Mouse (Mus musculus) G1E (cell line): ENCODE measurements at regions not wholly inside any gene's neighbourhood (a gene's known extent, or its start where the extent isn't known, plus 50 kb on each side); places are given as distances from the start of the nearest gene placed in this dataset.
A peak's percentile ranks its signal among the peaks of the same experiment; 100 is the strongest.

Source experiments
- ATAC-seq: 2 replicates; pipeline ENCODE4 v1.8.0; 2016; ENCODE audit warnings: mild to moderate bottlenecking; ENCODE audit not compliant: insufficient number of reproducible peaks, poor library complexity, low FRiP score, severe bottlenecking; ENCODE audit errors: extremely low read depth
- DNase-seq: peaks from one replicate; pipeline ENCODE4 v3.0.0; 2012; ENCODE audit warnings: low spot score
- H3K27me3 ChIP-seq: 2 replicates; pipeline ENCODE4 v1.6.1; 2012; ENCODE audit warnings: mild to moderate bottlenecking, low read length, inconsistent platforms; ENCODE audit not compliant: insufficient read depth
- H3K36me3 ChIP-seq: replicated peaks from 2 replicates; pipeline ENCODE3; 2012; ENCODE audit warnings: mild to moderate bottlenecking, inconsistent platforms
- H3K4me1 ChIP-seq: 2 replicates; pipeline ENCODE4 v1.6.1; 2012; ENCODE audit warnings: low read depth, low read length, inconsistent platforms, mixed read lengths; ENCODE audit not compliant: insufficient read depth
- H3K4me3 ChIP-seq: 2 replicates; pipeline ENCODE4 v1.5.1; 2012; ENCODE audit warnings: low read depth, mild to moderate bottlenecking, inconsistent platforms, low read length, moderate library complexity, mixed read lengths
- H3K9me3 ChIP-seq: replicated peaks from 2 replicates; pipeline ENCODE4 v1.6.1; 2012; ENCODE audit warnings: inconsistent platforms
- CTCF ChIP-seq: IDR thresholded peaks from 2 replicates; pipeline ENCODE4 v1.5.1; 2012; ENCODE audit warnings: low read depth, low read length, inconsistent platforms, mixed read lengths
- GATA1 ChIP-seq: IDR thresholded peaks from 2 replicates; pipeline ENCODE4 v1.6.1; 2012; ENCODE audit warnings: borderline replicate concordance, low read length, inconsistent platforms, mixed read lengths
- GATA2 ChIP-seq: IDR thresholded peaks from 2 replicates; pipeline ENCODE4 v1.6.1; 2012; ENCODE audit warnings: low read depth, low read length, inconsistent platforms, borderline replicate concordance
- POLR2AphosphoS5 ChIP-seq: IDR thresholded peaks from 2 replicates; pipeline ENCODE4 v1.6.1; 2012; ENCODE audit warnings: low read depth, low read length, inconsistent platforms; ENCODE audit not compliant: insufficient replicate concordance
- TAL1 ChIP-seq: conservative IDR thresholded peaks from 2 replicates; pipeline ENCODE4 v1.6.1; 2012; ENCODE audit warnings: low read depth, low read length, inconsistent platforms, mixed read lengths

DNA sequence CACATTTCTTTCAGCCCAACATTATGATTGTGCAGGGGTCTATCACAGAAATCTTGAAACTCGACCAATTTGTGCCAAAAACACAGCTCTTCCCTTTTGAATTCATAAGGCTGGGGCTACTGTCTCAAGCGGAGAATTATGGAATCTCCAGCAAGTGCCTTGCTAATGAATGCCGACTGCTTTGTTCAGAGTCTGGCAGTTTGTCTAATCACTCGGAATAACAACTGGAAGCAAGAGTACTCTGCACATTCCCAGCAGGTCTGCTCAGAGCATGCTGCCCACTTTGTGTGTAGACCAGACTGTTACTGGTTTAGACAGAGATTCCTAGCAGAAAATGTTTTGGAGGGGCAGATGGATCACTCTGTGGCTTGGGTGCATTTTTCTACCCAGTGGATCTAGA, 237.1 kb upstream of the F930015N05Rik start:
- DNase-seq: no peak
- TF ChIP-seq CTCF: no peak
- no peak for TF ChIP-seq TAL1
- TF ChIP-seq GATA1: no peak
- TF ChIP-seq GATA2: no peak
- no peak for TF ChIP-seq POLR2AphosphoS5
- ATAC-seq: no peak
- Histone ChIP-seq H3K4me3 (no peak overlapping the region), H3K9me3 (no peaks in the 10 kb centered on the region; the same call in 1 of the 2 replicates), H3K27me3 (0 out of 2 replicates have a peak, but pooled peaks cover 2% of the 10 kb centered on the region), H3K4me1 (no peaks in the 10 kb centered on the region), H3K36me3 (no peaks in the 10 kb centered on the region)

DNA sequence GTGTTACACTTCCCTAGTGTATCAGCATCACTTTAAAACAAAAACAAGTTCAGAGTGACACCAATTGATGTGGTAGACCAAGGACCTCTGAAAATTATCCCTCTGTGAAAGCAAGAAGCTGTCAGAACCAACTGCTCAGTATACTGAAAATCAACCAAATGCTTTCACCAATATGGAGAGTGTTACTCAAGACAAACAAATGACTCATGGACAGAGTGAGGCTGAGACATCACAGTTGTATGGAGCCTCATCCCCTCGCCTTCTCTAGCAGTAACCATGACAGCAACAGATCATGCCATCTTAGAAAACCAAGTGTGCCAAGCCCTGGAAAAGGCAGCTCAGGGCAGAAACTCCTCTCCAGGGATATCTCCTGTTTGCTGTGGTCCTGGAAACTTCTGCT, 267.3 kb upstream of the F930015N05Rik start:
- Histone ChIP-seq H3K36me3 (no peaks in the 10 kb centered on the region), H3K9me3 (no peaks in the 10 kb centered on the region), H3K4me1 (no peaks in the 10 kb centered on the region), H3K4me3 (no peak overlapping the region), H3K27me3 (peaks cover 9% of the 10 kb centered on the region; the same call in 1 of the 2 replicates)
- no peak for ATAC-seq
- no peak for DNase-seq
- no peak for TF ChIP-seq GATA1
- TF ChIP-seq TAL1: no peak
- TF ChIP-seq GATA2: no peak
- TF ChIP-seq POLR2AphosphoS5: no peak
- TF ChIP-seq CTCF: no peak

- DNase-seq: no peak
- no peak for ATAC-seq
- Histone ChIP-seq H3K27me3 (peaks cover 4% of the 10 kb centered on the region), H3K9me3 (no peaks in the 10 kb centered on the region), H3K4me1 (no peaks in the 10 kb centered on the region), H3K36me3 (no peaks in the 10 kb centered on the region), H3K4me3 (no peak overlapping the region)
- TF ChIP-seq GATA2 (no peak), GATA1 (no peak), CTCF (no peak), TAL1 (no peak), POLR2AphosphoS5 (no peak)
Measured at GRCm38 (mm10) chr11:64711801-64712200, 267.0 kb upstream of the Elac2 start.

DNA sequence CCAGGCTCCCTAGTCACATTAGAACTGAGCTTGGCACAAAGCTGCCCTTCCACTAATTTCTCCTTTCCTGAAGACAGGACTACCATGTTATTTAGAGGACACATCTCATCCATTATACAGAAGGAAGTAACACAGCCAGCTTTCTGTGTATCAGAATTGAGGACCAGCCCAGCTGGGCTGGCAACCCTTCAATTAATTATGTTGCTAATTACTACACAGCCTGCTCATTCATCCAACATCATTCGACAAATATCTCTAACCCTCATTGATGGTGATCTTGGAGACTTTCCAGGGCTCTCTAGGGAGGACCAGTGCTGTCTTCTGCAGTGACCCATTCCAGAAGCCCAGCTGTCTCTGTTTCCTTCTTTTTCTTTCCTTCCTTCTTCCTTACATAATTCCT, 263.7 kb upstream of the Elac2 start:
- Histone ChIP-seq H3K27me3 (peaks cover 4% of the 10 kb centered on the region), H3K36me3 (no peaks in the 10 kb centered on the region), H3K9me3 (no peaks in the 10 kb centered on the region), H3K4me1 (no peaks in the 10 kb centered on the region; the same call in 1 of the 2 replicates), H3K4me3 (no peak overlapping the region)
- TF ChIP-seq GATA2: no peak
- TF ChIP-seq GATA1: no peak
- TF ChIP-seq POLR2AphosphoS5: no peak
- TF ChIP-seq CTCF: no peak
- no peak for TF ChIP-seq TAL1
- DNase-seq (no peak), ATAC-seq (no peak)

GRCm38 (mm10) chr11:64718316-64719085, 260.3 kb upstream of the Elac2 start:
- peak; percentile 64 for DNase-seq
- no peaks in the 10 kb centered on the region; the same call in 1 of the 2 replicates for H3K4me1 ChIP-seq
- peaks cover 6% of the 10 kb centered on the region; the same call in 1 of the 2 replicates for H3K27me3 ChIP-seq
- H3K4me3 ChIP-seq: no peak overlapping the region
- no peak for TF ChIP-seq POLR2AphosphoS5
- peak; percentile 81 for TF ChIP-seq CTCF
- no peaks in the 10 kb centered on the region for H3K9me3 ChIP-seq
- H3K36me3 ChIP-seq: no peaks in the 10 kb centered on the region
- peak; percentile 80 for ATAC-seq

DNA sequence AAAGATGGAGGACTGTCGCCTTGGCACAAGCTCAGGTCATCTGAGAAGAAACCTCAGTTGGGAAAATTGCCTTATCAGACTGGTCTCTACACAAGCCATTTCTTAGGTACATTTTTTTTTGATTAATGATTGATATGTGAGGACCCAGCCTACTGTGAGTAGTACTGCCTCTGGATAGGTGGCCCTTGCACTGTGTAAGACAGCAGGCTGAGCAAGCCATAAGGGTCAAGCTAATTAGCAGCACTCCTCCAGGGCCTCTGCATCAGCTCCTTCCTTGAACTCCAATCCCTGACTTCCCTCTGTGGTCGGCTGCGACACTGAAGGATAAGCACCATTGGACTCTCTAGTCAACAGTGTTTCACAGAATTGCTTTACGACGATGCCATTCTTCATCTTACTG, 252.6 kb upstream of the Elac2 start:
- no peaks in the 10 kb centered on the region for H3K36me3 ChIP-seq
- H3K4me1 ChIP-seq: no peaks in the 10 kb centered on the region
- no peak overlapping the region for H3K4me3 ChIP-seq
- H3K9me3 ChIP-seq: no peaks in the 10 kb centered on the region
- ATAC-seq: no peak
- DNase-seq: no peak
- peaks cover 14% of the 10 kb centered on the region; the same call in 1 of the 2 replicates for H3K27me3 ChIP-seq
- no peak for TF ChIP-seq POLR2AphosphoS5
- no peak for TF ChIP-seq TAL1
- no peak for TF ChIP-seq GATA1
- no peak for TF ChIP-seq GATA2
- no peak for TF ChIP-seq CTCF
